Mouse (Mus musculus): Measurements from ENCODE around the gene Prss50. TPM values are rescaled to one million over a fixed set of nuclear protein-coding genes. Genes with fewer than 3 reads are reported as not detected.

The Prss50 gene
- total RNA-seq, 2 experiments from 2014 or later = not detected

DNA sequence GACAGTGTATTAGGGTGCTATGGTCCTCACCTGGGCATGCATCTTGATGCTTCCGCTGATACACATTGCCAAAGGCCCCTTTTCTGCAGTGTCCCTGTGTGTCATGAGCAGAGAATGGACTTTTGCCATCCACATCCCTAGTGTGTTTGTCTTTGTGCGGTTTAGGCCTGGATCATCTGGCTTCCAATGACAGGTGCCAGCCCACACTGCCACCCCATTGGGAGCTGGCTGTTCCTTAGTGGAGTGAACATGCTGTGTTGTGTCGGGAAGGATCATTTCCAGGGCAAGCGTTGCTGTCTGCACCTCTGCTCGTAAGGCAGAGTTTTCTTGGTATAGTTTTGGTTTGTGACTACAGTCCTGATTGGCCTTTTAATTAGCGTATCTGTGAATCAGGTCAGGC, 43.4 kb downstream of the Prss50 start:
- no peak for DNase-seq (ENCODE audit: low spot score)

GRCm38 (mm10) chr9:110902271-110902670, 44.5 kb downstream of the Prss50 start:
- no peak for DNase-seq (ENCODE audit: low spot score)

DNA sequence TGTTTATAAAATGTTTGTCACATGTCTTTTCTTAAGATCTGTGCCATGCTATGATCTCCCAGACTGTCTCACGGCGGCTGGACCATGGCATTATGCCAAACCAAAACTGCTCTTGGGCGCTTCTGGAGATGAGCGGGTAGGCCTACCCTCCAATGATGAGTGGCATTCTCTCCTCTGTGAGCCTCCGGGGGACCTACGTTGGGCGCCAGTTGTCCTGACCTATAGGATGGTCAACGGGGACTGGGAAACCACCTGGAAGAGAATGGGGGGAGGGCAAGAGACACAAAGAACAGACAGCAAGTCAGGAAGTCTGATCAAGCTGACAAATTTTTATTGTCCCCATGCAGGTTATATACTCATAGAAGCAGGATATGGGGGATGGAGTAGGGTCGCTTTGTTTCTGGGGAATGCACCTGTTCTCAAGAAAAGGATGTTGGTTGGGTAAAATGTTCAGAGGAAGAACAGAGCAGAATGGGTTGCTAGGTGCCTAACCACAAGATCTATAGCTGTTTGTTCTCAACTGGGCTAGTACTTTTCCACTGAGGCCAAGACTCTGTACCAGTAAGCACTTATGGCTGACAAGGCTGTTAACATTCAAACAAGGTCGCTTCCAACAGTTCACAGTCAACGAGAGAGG, 49.6 kb downstream of the Prss50 start:
- no peak for DNase-seq (ENCODE audit: low spot score)

DNA sequence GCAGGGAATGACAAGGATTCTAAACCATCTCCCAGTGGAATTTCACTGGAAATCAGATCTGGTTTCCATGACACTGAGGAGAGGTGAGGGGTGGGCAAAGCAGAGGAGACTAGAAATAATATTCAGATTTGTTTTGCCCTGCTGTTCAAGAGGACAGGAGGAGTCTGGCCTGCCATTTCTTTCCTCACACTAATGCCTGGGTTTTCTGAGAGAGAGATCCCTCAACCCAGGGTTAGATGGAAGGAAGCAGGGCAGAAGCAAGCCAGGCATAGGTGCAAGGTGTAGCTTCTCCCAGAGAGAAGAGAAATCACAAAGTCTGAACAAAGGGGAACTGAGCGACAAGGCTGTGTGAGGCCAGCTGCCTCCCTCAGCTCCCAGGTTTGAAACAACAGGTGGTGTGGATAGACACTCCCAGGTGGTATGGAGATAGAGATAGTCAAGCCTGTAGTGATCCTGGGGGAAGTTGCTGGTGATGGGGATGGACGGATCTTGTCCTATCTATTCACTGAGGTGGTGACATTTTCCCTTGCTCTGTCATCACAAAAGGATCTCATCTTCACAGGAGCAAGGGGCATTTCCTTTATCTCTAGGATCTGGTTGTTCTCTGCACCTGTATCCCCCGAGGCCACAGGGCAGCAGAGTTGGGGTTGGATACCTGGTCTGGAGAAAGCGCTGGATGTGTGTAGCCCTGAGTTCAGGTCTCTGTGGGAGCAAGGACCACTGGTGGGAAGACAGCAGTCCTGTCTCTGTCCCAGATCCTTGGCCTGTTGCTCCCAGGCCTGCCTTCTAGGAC, 50.3 kb downstream of the Prss50 start:
- DNase-seq (ENCODE audit: low spot score) = no peak

- no peak for DNase-seq (ENCODE audit: low spot score)
These were observed 50.9 kb downstream of the Prss50 start for GRCm38 (mm10) chr9:110908631-110909016.

DNA sequence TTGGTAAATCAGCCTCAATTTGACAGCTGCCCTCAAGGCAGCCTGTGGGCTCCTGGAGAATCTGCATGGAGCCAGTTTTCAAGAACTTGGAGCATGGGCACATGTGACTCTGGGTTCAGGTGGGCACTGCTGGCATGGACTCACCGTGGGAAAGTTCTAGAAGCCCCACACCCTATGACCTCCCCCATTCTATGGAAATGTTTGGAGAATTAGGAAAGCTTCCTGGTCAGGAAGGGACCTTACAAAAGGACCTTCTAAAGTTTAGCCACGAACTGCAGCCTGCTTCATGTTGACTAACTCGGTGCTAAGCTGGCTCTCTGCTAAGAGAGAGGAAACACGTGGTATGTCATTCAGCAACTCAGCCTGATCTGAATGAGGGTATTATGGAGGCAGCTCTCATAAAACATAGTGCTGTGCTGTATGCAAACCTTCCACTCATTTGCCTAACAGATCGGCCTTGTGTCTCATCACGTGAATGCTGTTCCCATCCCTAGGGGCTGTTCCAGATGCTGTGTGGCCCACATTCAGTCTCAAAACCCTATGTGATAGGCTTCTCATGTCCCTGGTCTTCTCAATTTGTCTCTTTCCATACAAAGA, 51.7 kb downstream of the Prss50 start:
- no peak for DNase-seq (ENCODE audit: low spot score)

Other genes starting within 250 kb of the Prss50 start
- gene Nradd, start 233.5 kb upstream of the Prss50 start, total RNA-seq (2021) = under 1 TPM; 0.84 to 0.97 TPM
- 1 to 10 TPM; 3.6 to 3.7 TPM for gene Nbeal2, start 203.8 kb upstream of the Prss50 start, total RNA-seq (2021)
- gene Ccdc12, start 201.5 kb upstream of the Prss50 start, total RNA-seq (2021) = 10 to 100 TPM; 42.4 to 45.8 TPM
- 100 to 1,000 TPM; 624 to 860 TPM for gene Myl3, start 116.1 kb upstream of the Prss50 start, total RNA-seq (2021)
- 1 to 10 TPM in 1 of 2 experiments, under 1 TPM in 1; 0.82 to 1.1 TPM for gene Pth1r, start 110.8 kb upstream of the Prss50 start, total RNA-seq (2021)
- not detected for gene Prss42, start 59.8 kb upstream of the Prss50 start, total RNA-seq (2021)
- not detected for gene Prss44, start 44.0 kb upstream of the Prss50 start, total RNA-seq (2021)
- gene Prss43, start 31.3 kb upstream of the Prss50 start, total RNA-seq (2021) = not detected
- not detected for gene Prss45, start 23.4 kb upstream of the Prss50 start, total RNA-seq (2021)
- not detected for gene Prss46, start 13.5 kb upstream of the Prss50 start, total RNA-seq (2021)
- 1 to 10 TPM; 4.2 to 4.7 TPM for gene Als2cl, start 21.9 kb downstream of the Prss50 start, total RNA-seq (2021)
- gene Tmie, start 22.1 kb downstream of the Prss50 start, total RNA-seq (2021) = 1 to 10 TPM in 1 of 2 experiments, under 1 TPM in 1; 0.91 to 1.0 TPM
- gene Fam240a, start 58.9 kb downstream of the Prss50 start, total RNA-seq (2021) = 1 to 10 TPM; 1.2 TPM
- gene Tdgf1, start 88.2 kb downstream of the Prss50 start, total RNA-seq (2021) = not detected
- 100 to 1,000 TPM in 1 of 2 experiments, 10 to 100 TPM in 1; 82.8 to 112 TPM for gene Lrrc2, start 93.6 kb downstream of the Prss50 start, total RNA-seq (2021)
- gene Rtp3, start 132.6 kb downstream of the Prss50 start, total RNA-seq (2021) = 1 to 10 TPM in 1 of 2 experiments, under 1 TPM in 1; 0.94 to 2.4 TPM
- under 1 TPM in 1 of 2 experiments, not detected in 1; 0.07 TPM for gene Ltf, start 161.3 kb downstream of the Prss50 start, total RNA-seq (2021)
- gene Ccrl2, start 199.6 kb downstream of the Prss50 start, total RNA-seq (2021) = 1 to 10 TPM; 7.7 to 7.9 TPM